Mouse (Mus musculus) inflammation-experienced regulatory T-cells, adult 6 months (primary cell): ENCODE data around the gene Cep44. TPM values are rescaled to one million over a fixed set of nuclear protein-coding genes. Genes with fewer than 3 reads are reported as not detected.

Experiments used
- ATAC-seq: one replicate; pipeline ENCODE4 v1.8.0; 2017
- polyA plus RNA-seq, 3 experiments: library from polyadenylated mRNA; unstranded; fragments of 100-300 nt; shearing (Covaris generic); gene quantifications; one replicate each; pipeline ENCODE4 v1.2.1; 2017

Gene Cep44
- polyA plus RNA-seq: 10 to 100 TPM; 15.0 to 33.4 (median 24.6) TPM

DNA sequence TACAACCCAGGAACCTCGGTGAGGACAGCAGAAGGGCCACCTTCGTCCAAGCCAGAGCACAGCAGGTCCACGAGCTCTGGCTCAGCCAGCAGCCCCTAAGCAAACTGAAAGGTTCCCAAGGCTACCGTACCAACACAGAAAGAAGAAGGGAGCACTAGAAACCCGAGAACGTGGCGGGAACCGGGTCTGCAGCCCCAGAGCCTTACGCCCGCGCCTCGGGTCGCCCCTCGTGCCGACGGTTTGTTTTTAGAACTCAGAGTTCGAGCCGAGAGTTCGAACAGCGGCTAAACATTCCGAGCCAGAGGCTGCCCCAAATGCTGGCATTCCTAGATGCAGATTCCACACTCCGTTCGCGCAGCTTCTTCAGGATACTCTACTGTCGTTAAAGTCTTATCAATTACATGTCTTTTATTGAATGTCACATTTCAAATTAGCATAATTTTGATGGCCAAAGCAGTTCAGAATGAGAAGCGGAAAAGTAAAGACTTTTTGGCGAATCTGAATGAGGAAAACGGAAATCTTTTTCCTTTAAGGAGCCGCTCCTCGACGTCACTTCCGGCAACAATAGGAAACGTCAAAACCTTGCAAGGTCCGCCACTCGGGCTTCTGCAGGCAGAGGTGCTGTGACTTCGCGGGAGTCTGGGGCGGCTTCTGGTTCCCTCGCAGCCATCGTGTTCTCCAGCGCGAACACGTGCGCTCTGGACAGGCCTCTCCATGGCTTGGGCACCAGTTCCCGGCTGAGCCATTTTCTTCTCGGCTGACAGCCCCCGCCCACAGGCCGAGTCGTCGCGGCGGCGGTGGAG is at the start of gene Cep44, which contains the start of gene Fbxo8:
Gene Cep44, minus strand, starts transcription at position 490 of the 803 bp plus-strand sequence.
Gene Fbxo8, plus strand, starts transcription at position 533 of the 803 bp plus-strand sequence.
- ATAC-seq: peak; percentile 64

DNA sequence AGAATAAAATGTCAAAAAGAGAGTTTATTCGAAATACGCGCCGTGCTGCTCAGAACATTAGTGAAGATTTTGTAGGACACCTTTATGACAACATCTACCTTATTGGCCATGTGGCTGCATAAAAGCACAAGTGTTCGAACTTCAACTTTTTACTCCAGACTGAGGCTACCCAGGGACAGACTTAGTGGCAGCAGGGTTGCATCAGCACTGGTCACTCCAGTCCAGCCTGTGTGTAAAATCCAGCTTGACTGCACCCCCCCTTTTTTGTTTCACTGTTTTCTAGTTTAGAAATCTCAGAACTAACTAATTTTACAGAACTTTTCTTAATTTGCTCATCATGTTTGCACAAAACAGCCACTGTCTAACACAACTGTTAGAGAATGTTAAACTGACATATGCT is 40.7 kb upstream of the Cep44 start:
- ATAC-seq: no peak

DNA sequence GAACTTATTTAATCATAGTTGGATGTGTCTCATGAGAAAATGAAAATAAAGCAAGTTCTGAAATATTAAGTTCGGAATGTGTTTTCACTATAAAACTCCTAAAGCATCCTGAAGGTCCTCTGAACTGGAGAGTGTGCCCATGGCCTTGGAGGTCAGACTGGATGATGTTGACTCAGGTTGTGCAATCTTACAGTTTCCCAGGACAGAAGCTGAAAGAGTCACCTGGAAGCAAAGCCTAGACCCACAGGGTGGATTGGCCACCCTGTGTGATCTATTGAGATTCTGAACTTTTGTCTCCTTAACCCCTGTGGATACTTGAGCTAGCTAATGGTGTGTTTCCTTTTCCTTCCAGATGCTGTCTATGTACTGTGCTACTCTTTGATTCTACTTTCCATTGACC is 40.2 kb upstream of the Cep44 start:
- ATAC-seq: no peak

DNA sequence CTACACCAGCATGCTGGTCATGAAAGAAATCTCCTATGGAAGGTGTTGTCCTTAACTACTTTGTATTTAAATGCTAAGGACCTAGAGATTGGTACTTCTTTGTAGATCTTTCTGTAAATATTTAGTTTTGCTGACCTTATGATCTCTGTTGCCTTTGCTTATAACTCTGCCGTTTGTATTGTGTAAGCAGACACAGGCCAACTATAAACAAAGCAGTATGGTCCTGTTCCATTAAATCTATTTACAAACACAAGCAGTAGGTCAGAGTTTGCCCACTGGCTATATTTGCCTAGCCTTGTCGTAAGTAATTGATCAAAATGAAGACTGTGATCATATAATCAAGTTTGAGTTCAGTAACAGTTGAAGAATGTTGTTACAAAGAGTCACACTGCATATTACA is 38.2 kb upstream of the Cep44 start:
- no peak for ATAC-seq

DNA sequence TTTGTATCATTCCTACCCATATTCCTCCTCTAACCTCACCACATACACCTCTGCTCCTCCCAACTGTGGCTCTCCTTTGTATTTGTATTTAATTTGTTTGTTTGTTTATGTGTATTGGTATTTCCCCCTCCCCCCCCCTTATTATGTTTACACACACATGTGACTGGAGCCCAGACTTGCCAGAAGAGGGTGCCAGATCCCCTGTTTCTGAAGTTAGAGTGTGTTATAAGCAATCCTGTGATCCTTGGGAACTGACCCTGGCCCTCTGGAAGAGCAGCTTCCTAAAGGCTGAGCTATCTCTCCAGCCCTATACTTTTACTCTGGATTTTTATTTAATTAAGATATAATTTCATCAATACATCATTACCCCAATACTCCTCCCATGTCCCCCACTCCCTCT is 32.0 kb upstream of the Cep44 start:
- ATAC-seq: no peak

DNA sequence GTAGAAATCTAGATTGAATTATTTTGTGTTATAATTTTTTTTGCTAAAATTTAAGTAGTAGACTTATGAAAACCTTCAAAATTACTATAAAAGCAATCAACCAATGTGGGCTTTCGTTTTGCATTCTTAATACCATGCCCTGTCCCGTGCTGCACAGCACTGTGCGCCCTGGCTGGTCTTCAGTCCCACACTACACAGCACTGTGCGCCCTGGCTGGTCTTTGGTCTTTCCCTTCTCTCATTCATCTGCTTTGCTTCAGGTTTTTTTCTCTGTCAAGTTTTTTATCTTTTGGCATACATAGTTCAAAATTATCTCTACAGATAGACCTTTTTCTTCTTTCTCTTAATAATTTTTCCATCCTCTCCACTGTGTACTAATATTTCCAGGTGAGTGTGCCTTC is 30.1 kb upstream of the Cep44 start:
- no peak for ATAC-seq

DNA sequence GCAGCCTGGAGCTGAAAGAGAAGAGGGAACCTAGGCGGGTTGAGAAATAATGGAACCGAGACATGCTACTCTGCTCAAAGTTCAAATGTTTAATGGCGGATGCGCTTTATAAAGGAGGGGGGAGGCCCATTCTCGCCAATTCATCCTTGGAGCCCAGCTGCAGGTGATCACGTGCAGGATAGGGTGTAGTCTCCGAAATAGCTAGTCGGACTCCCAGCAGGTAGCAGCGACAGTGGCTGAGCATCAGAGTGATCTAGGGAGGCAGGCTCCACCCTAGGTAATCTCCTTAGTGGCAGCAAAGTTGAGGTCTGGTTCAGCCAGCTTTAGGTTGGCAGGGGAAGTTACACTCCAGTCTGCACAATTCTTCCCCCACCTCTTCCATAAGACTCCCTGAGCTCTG is 16.0 kb upstream of the Cep44 start:
- ATAC-seq: no peak

DNA sequence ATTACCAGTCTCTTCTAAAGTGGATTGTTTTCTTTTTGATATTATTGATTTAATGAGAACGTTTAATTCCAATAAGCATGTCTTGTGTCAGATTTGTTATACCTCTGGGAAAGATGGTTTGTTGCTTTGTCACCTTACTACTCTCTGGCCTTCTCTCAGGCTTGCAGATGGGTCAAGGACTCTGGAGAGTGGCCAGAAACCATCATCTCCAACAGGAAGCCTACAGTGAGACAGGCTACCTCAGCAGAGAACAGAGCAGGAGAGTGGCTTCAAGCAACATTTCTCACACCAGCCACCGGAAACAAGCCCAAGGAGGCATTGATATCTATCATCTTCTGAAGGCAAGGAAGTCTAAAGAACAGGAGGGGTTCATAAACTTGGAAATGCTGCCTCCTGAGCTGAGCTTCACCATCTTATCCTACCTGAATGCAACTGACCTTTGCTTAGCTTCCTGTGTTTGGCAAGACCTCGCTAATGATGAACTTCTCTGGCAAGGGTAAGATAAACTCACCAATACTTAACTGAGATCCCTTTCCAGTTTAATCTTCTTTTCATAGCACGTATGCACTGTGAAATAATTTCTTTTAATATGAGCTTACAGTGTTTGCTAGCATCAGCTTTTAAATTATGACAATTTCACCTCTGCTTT is 13.7 kb upstream of the Cep44 start:
- no peak for ATAC-seq

DNA sequence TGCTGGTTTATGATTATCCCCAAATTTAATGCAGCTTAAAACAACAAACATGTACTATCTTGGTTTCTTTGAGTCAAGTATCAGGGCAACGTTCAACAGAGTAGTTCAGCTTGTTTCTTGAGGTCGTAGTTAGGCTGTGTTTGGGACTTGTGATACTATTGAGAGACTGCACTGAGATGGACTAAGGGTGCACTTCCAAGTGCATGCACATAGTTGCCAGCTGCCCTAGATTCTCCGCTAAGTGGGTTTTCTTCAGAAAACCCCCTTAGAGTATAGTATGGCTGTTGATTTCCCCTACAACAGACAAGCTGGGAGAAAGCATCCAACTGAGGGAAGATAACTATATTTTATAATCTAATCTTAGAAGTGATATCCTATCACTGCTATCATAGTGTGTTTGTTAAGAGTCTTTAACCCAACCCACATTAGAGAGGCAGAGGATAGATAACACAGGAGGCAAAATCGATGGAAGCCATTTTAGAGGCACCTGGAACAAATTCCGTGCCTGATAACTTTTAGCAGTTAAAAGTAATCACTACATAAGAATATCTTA is 1.8 kb upstream of the Cep44 start:
- ATAC-seq: no peak

DNA sequence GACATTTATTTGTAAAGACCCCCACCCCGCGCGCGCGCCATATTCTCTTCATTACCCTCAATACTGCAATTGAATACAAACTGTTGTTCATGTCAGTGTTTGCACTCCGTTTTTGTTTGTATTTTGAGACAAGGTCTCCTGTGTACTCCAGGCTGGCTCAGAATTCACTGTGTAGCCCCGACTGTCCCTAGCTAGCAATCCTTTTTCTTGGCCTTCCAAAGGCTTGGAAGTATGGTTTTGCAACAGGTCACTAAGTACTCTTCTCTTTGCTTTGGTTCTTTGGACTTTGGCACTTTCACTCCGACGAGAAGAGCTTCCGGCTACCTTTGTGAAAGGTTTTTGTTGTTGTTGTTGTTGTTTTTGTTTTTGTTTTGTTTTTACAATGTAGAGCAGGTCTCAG is 1.2 kb upstream of the Cep44 start:
- ATAC-seq: no peak

DNA sequence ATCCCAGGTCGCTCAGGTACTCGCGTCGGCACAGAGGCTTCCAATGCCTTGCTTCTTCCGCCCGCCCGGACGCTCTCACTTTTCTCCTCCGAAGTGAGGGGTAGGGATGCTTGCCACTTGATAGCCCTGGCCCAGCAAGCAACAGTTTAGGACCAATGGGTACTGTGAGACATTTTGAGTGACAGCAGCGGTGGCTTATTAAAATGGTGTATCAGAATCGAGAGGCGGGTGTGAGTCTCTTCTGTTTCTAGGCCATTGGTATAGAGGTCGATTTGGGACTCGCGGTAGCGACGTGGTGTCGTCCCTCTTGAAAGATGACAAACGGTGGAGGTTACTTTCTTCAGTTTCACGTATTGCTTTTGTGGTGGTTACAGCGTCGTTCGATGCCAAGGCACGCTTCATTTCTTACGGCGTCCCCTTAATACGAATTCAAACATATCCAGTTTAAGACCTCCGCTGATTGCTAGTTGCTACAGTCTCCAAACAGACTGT is 560 bp upstream of the Cep44 start:
- peak; percentile 96 for ATAC-seq

DNA sequence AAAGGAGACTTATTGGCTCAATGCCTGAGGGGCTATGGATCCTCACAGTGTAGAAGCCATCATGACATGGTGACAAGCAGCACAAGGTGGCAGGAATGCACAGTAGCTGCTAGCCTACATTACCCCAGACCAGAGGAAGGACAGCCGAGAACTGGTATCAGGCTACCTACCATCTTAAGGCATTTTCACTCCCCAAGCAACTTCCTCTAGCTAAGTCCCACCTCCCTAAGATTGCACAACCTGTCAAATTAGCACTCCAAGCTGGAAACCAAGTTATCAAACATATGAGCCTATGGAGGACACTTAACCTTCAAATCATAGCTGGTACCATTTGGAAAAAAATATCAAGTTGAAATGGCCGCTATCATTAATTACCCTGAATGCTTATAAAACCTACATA is 3.0 kb downstream of the Cep44 start:
- no peak for ATAC-seq

DNA sequence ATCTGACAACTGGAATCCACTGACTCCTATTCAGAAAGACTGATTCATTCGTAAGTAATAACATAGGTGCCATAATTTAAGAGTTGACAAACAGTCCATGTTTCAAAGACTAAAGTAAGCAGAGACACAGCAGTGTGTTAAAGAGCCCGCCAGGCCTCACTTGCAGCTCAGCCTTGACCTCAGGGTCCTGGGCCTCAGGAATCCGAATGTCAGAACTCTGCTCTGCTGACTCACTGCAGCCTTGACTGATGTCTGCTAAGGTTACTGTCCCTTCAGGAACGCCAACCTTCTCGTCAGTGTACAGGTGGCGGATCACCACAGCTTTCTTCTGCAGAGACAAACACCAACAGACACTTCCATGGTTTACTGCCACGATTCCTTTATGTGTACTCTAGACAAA is 10.1 kb downstream of the Cep44 start:
- no peak for ATAC-seq

DNA sequence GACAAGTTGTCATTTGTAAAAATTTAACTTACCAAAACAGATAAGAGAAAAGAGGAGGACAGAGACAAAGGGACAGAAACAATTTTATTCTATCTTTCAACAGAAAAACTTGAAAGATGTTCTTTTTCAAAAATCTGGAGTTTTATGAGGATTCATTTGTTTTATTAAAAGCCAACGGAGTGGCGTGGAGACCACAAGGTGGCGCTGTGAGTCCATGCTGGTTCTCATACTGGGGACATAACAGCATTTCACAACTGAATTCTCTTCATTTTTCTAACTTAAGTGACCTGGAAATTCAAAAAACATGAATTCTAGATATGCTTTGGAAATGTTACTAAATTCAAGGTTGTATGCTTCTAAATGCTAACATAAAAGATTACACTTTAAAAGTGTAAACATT is 20.5 kb downstream of the Cep44 start:
- ATAC-seq: peak; percentile 82

DNA sequence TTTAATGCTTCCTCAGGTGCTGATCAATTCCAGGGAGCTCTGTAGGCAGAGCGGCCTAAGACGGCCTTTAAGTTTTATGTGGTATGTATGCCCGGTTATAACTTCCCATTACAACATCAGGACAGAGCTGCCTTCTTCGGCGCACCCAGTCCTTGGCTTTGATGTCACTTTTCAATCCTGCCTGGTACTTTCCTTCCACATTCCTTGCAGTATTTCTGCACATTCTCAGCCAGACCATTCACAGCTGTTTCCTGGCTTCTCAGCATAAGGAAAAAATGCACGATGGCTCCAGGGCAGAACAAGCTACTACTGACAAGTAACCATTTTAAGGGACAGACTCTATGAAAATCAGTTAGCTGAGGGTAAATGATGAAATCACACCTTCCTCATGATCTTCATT is 22.0 kb downstream of the Cep44 start:
- no peak for ATAC-seq

DNA sequence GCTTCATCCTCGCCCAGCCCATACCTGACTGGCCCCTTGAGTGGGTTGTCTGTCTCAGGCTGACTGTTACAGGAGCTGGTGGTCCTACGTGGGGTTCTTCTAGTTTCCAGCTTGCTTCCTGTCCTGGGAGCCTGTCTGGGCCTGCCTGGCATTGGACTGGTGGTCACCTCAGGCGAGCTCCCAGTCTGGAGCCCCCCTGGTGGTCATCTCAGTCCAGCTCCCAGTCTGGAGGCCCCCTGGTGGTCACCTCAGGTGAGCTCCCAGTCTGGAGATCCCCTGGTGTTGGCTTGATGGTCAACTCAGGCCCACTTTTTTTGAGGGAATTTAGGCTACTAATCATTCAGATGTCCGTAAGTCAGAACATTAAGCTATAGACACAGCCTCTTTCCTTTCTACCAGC is 29.8 kb downstream of the Cep44 start:
- no peak for ATAC-seq

DNA sequence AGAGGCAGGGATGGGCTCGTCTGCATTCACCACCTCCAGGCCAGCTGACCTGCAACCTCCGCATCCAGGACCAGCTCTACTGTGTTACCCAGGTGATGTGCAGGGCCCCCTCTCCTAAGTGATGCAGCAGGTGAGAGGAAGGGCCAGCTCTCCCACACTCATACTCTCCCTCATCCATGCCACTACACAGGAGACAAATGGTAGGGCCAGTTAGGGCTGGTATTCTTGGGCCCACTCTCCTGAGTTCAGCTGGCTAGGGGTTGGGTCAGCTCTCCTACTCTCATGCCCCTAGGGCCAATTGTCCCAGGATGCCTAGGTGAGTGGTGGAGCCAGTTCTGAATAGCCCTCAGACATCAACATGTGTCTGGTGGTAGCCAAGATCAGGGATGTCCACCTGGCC is 30.6 kb downstream of the Cep44 start:
- ATAC-seq: no peak

DNA sequence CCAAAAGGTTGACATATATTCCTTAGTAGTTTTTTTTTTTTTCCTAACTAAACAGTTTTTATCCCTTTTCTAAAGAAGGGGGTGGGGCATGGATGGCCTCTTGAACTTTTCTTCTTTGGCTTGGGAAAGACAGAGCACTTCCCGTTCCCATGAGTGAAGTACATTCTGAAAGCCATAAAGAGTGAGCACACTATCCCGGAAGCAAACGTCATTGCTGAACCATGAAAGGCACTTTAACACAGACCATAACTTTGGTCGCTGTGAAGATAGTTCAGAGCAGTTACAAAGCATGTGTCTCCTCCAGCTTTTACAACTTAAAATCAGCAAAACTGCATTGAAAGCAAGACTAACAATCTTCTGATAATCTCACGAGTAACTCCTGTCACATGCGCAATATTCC is 32.0 kb downstream of the Cep44 start:
- no peak for ATAC-seq

DNA sequence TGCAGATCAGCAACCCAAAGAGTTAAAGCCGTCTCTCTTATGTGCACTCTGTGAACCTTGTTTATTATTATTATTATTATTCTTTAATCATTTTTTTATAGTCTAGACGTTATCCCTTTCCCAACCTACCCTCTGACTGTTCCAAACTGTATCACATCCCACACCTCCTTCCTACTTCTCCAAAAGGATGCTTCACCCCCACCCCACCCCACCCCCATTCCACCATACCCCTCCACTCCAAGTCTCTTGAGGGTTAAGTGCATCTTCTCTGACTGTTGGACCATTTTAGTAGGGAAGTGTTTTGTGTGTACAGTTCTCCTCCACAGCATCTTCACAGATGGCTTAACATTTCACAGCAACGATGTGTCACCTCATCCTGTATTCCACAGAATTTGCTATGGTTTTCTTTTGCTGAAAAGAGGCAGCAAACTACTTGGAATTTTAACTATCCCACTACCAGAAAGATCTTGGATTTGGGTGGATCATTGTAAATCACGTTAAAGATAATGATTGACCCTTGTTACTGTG is 41.8 kb downstream of the Cep44 start:
- ATAC-seq: no peak

DNA sequence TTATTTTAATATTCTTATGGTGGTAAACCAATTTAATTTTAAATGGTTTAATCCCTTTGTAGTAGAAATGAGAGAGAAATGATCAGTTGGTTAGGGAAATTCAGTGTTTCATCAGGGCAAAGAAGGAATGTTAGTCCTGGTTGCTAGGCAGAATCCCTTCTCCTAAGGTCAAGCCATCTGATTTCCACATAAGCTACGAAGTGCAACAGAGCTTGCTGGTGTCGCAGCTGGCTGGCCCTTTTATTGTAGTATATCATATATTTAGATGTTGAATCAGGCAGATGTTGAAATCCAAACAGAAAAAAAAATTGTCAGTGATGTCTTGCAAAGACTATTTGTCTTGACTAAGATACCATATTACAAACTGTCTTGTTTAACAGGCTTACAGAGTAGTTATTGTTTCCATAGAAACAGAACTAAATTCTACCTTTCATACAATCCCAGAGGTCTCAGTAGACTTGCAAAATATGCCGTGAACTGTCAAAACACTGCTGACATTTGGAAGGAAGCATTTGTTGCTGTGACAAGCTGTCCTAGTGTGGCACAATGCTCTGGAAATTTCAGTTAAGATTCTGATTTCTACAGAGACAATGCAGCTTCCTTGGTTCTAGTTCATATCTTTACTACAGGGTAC is 42.4 kb downstream of the Cep44 start:
- no peak for ATAC-seq

DNA sequence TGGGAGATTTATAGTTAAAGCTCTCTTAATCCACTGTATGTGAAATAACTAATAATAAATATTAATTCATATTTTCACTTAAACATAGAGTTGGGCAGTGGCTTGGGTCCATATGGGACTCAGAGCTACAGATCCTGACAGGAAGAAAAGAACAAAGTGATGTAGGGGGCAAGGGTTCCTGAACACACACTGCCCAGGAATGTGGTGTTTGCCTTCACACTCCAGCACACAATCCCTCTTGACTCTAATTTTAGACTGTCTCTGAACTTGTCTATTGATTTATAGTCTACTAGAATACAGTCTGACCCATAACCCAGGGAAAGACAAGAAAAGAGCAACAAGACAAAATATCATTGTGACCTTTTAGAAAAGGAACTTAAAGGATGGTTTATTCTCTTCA is 48.9 kb downstream of the Cep44 start:
- no peak for ATAC-seq

DNA sequence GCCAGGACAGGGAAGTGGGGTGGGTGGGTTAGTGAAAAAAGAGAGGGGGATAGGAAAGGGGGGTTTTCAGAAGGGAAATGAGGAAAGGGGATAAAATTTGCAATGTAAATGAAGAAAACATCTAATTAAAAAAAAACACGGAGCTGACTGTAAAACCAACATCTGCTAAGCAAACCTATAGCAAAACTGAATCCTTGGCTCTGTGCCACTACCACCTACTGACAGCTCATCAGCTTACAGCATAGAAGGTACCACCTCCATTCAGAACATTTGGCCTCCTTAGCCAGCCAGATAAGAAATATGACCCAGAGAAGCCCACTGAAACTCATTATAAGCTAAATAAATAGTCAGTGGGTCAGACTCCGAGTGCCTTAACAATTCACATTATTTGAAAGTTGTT is 61.4 kb downstream of the Cep44 start:
- no peak for ATAC-seq

DNA sequence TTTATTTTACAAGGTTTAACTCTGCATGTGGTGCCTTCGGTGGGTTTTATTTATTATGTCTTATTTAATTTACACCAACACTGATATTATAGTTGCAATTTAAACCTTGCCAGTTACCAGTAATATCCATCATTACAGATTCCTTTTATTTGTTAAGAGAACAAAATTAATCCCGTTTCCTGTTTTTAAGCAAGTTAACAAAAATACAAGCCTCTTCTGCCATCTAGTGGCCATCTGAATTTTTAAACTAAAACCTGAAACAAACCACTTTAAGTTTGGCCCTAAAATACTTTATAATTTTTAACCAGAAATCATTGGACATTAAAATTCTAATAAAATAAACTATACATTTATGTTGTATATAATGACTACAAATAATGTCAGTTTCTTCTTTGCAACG is 64.8 kb downstream of the Cep44 start:
- ATAC-seq: peak; percentile 54
